ENCODE assay signal across 13 mouse cellular contexts in the genomic region with DNA sequence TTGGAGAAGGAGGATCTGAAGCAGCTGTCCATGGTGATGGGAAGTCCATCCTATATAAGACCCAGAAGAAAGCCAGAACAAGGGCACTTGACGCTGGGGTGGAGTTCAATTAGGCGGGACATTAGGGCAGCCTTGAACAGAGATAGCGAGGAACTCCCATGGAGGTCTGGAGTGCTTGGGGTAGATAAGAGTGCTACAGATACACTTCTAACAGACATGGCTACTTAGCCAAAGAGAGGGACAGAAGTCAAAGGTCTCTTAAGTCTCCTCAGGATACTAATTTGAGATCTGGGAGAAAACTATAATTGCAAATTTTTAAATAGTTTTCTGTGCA.
A peak's percentile ranks its signal among the peaks of the same experiment; 100 is the strongest.
DNase-seq lines count a peak whose midpoint lies in the region; ATAC-seq lines count a peak whose summit lies in the region.
"Had no signal": no experiment of that assay in that cellular context is flagged by ENCODE, and none has a peak within 500 bp of the region (broad histone marks: within the 10 kb centered on the region; RNA-seq: fewer than 3 reads in every experiment).

No protein-coding gene starts in this region.

- ATAC-seq in megakaryocyte, adult 5-6 weeks (ENCODE audit: poor library complexity, severe bottlenecking) = no peak
- peak; percentile 98 for ATAC-seq in liver, embryonic 11.5 days (replicated peaks; ENCODE audit: low FRiP score)
- no peak for ATAC-seq in stomach, embryonic 16.5 days (ENCODE audit: insufficient read depth, low FRiP score)

- peaks cover 27% of the 10 kb centered on the region for H3K9me3 ChIP-seq in megakaryocyte, embryonic 14.5 days
- H3K9me3 ChIP-seq in liver, embryonic 11.5 days (ENCODE audit: control insufficient read depth, low read length) = no peaks in the 10 kb centered on the region
- H3K9me3 ChIP-seq in stomach, embryonic 16.5 days (replicated peaks; ENCODE audit: control insufficient read depth, low read length) = no peaks in the 10 kb centered on the region
- H3K9me3 ChIP-seq: forebrain, embryonic 12.5 days; limb, embryonic 12.5 days had no signal

- H3K9ac ChIP-seq in liver, embryonic 11.5 days (ENCODE audit: low read depth, low read length) = no peak overlapping the region
- no peak overlapping the region for H3K9ac ChIP-seq in stomach, embryonic 16.5 days (ENCODE audit: low read length)
- H3K9ac ChIP-seq: forebrain, embryonic 12.5 days; limb, embryonic 12.5 days had no signal

- WGBS in liver, embryonic 11.5 days = 40% methylated on average over 3 of the region's 3 CpGs
- WGBS in stomach, embryonic 16.5 days = 72% methylated on average over 3 of the region's 3 CpGs

- DNase-seq in heart, adult 11 months = peak; percentile 19
- no peak for DNase-seq in heart, adult 9 months (ENCODE audit: low spot score in 2 of 2)
- peak; percentile 37 for DNase-seq in liver, embryonic 11.5 days (ENCODE audit: low spot score)
- no peak for DNase-seq in adipocyte (ENCODE audit: low spot score)
- DNase-seq in lung, postnatal 14 days = no peak
- DNase-seq: gastrocnemius, postnatal 10 days; layer of hippocampus, adult 9-11 months had no signal

- no peaks in the 10 kb centered on the region for H3K4me1 ChIP-seq in megakaryocyte, embryonic 14.5 days
- peaks cover 6% of the 10 kb centered on the region for H3K4me1 ChIP-seq in liver, embryonic 11.5 days (replicated peaks; ENCODE audit: control insufficient read depth, insufficient read depth, low read length)
- H3K4me1 ChIP-seq in stomach, embryonic 16.5 days (ENCODE audit: control insufficient read depth, insufficient read depth, low read length) = no peaks in the 10 kb centered on the region
- H3K4me1 ChIP-seq: limb, embryonic 12.5 days had no signal

- peak overlapping the region; percentile 85 for H3K27ac ChIP-seq in liver, embryonic 11.5 days (ENCODE audit: low read depth, low read length)
- H3K27ac ChIP-seq in stomach, embryonic 16.5 days (ENCODE audit: low read length) = peak overlapping the region; percentile 13; the same call in 1 of the 2 replicates
- H3K27ac ChIP-seq: limb, embryonic 12.5 days; macrophage had no signal

- H3K4me2 ChIP-seq in liver, embryonic 11.5 days = peak overlapping the region; percentile 18; the same call in 1 of the 2 replicates
- no peak overlapping the region for H3K4me2 ChIP-seq in stomach, embryonic 16.5 days (ENCODE audit: low read depth, low read length)
- H3K4me2 ChIP-seq: forebrain, embryonic 12.5 days; limb, embryonic 12.5 days had no signal

- H3K4me3 ChIP-seq in megakaryocyte, embryonic 14.5 days (replicated peaks) = peak overlapping the region; percentile 7
- no peak overlapping the region for H3K4me3 ChIP-seq in liver, embryonic 11.5 days (ENCODE audit: low read depth, low read length)
- H3K4me3 ChIP-seq in stomach, embryonic 16.5 days (replicated peaks; ENCODE audit: low read length) = no peak overlapping the region
- H3K4me3 ChIP-seq: forebrain, embryonic 12.5 days; limb, embryonic 12.5 days had no signal

- no peaks in the 10 kb centered on the region for H3K27me3 ChIP-seq in megakaryocyte, embryonic 14.5 days (replicated peaks)
- H3K27me3 ChIP-seq in liver, embryonic 11.5 days (replicated peaks; ENCODE audit: control insufficient read depth, insufficient read depth, low read length) = no peaks in the 10 kb centered on the region
- no peaks in the 10 kb centered on the region for H3K27me3 ChIP-seq in stomach, embryonic 16.5 days (ENCODE audit: control insufficient read depth, insufficient read depth, low read length)
- H3K27me3 ChIP-seq: forebrain, embryonic 12.5 days; limb, embryonic 12.5 days had no signal

- no peaks in the 10 kb centered on the region for H3K36me3 ChIP-seq in megakaryocyte, embryonic 14.5 days (replicated peaks; ENCODE audit: low read length)
- H3K36me3 ChIP-seq in liver, embryonic 11.5 days (ENCODE audit: control insufficient read depth, insufficient read depth, low read length) = no peaks in the 10 kb centered on the region
- no peaks in the 10 kb centered on the region for H3K36me3 ChIP-seq in stomach, embryonic 16.5 days (ENCODE audit: control insufficient read depth, insufficient read depth, low read length)
- H3K36me3 ChIP-seq: forebrain, embryonic 12.5 days; limb, embryonic 12.5 days had no signal

Comparison
In these comparisons a context has a peak if more than half of its experiments do, and no peak if none do; other contexts are left out.
1. DNase-seq: peak in heart, adult 11 months (single experiment) and liver, embryonic 11.5 days (single experiment); none in heart, adult 9 months (0 of 2), adipocyte (single experiment) and lung, postnatal 14 days (single experiment).